Mouse (Mus musculus) neural tube, embryonic 14.5 days (tissue): Measurements from ENCODE around the gene Nufip2. TPM values are rescaled to one million over a fixed set of nuclear protein-coding genes. Genes with fewer than 3 reads are reported as not detected.

ENCODE experiments used
- ATAC-seq: fragments of 200-750 bp; cut with Nextera tagmentation; 2 replicates; pipeline ENCODE4 v1.8.0; 2017; ENCODE audit warnings: low read depth, mild to moderate bottlenecking, moderate TSS enrichment, moderate library complexity
- H3K27ac ChIP-seq: fragments of 300-500 bp; sonication (generic); 2 replicates; pipeline ENCODE4 v1.5.1; 2014; ENCODE audit warnings: low read depth, mild to moderate bottlenecking, control low read depth, low read length, moderate library complexity, mixed read lengths
- H3K27me3 ChIP-seq: fragments of 300-500 bp; sonication (generic); 2 replicates; pipeline ENCODE4 v1.6.1; 2014; ENCODE audit warnings: low read length; ENCODE audit not compliant: control insufficient read depth, insufficient read depth
- H3K36me3 ChIP-seq: fragments of 300-500 bp; sonication (generic); 2 replicates; pipeline ENCODE4 v1.6.1; 2014; ENCODE audit warnings: low read length, mixed read lengths; ENCODE audit not compliant: control insufficient read depth, insufficient read depth
- H3K4me1 ChIP-seq: fragments of 300-500 bp; sonication (generic); 2 replicates; pipeline ENCODE4 v1.6.1; 2014; ENCODE audit warnings: low read length; ENCODE audit not compliant: control insufficient read depth, insufficient read depth
- H3K4me2 ChIP-seq: fragments of 300-500 bp; sonication (generic); 2 replicates; pipeline ENCODE4 v1.6.1; 2014; ENCODE audit warnings: mild to moderate bottlenecking, low read depth, low read length, control low read depth
- H3K4me3 ChIP-seq: fragments of 300-500 bp; sonication (generic); 2 replicates; pipeline ENCODE4 v1.5.1; 2014; ENCODE audit warnings: low read depth, low read length, control low read depth, mixed read lengths
- H3K9ac ChIP-seq: fragments of 300-500 bp; sonication (generic); replicated peaks from 2 replicates; pipeline ENCODE4 v1.6.1; 2014; ENCODE audit warnings: low read depth, mild to moderate bottlenecking, control low read depth, low read length, mixed read lengths
- H3K9me3 ChIP-seq: fragments of 300-500 bp; sonication (generic); 2 replicates; pipeline ENCODE4 v1.6.1; 2016; ENCODE audit warnings: low read length; ENCODE audit not compliant: control insufficient read depth
- WGBS: fragments of 180-500 bp; shearing (Covaris S2); extraction: QIAGEN DNeasy Blood & Tissue Kit; methylation state at CpG from one replicate; pipeline ENCODE4 v1.1.7; 2014; 5-methylcytosine and 5-hydroxymethylcytosine counted together
- polyA plus RNA-seq: library from polyadenylated mRNA; unstranded; fragments of >200 nt; fragmentation: Nextera tagmentation; extraction: Ambion mirVana; gene quantifications from 2 replicates; pipeline ENCODE4 v1.2.1, GENCODE M21; 2014

Gene Nufip2
- polyA plus RNA-seq, 1 experiment from 2014 or later: 7.3 TPM

- no peak overlapping the region for H3K9ac ChIP-seq
- H3K27ac ChIP-seq: no peak overlapping the region
- peaks cover 16% of the 10 kb centered on the region for H3K4me1 ChIP-seq
- no peak overlapping the region for H3K4me2 ChIP-seq
- ATAC-seq: no peak
- H3K9me3 ChIP-seq: no peaks in the 10 kb centered on the region
- H3K27me3 ChIP-seq: no peaks in the 10 kb centered on the region
- H3K4me3 ChIP-seq: no peak overlapping the region
- WGBS: 88% methylated on average over 4 of the region's 4 CpGs
- H3K36me3 ChIP-seq: no peaks in the 10 kb centered on the region
Measured at GRCm38 (mm10) chr11:77760031-77760430, 74.1 kb downstream of the Nufip2 start.

GRCm38 (mm10) chr11:77762783-77763672 lies 77.1 kb downstream of the Nufip2 start, which contains the start of gene Myo18a:
Gene Myo18a, plus strand, starts transcription at chr11:77763246.
- peak; percentile 87 for ATAC-seq
- Histone ChIP-seq H3K27ac (peak within 1 kb of the TSS; percentile 93), H3K4me3 (peak within 1 kb of the TSS; percentile 98), H3K4me2 (peak within 1 kb of the TSS; percentile 92), H3K36me3 (no peaks in the 10 kb centered on the region), H3K27me3 (no peaks in the 10 kb centered on the region), H3K9ac (peak within 1 kb of the TSS; percentile 98), H3K4me1 (peaks cover 35% of the 10 kb centered on the region), H3K9me3 (no peaks in the 10 kb centered on the region)
- 2% methylated on average over 75 of the region's 79 CpGs for WGBS

GRCm38 (mm10) chr11:77763673-77764340 lies 77.9 kb downstream of the Nufip2 start:
- Histone ChIP-seq H3K27me3 (no peaks in the 10 kb centered on the region), H3K4me1 (peaks cover 35% of the 10 kb centered on the region), H3K9ac (peak overlapping the region; percentile 98), H3K27ac (peak overlapping the region; percentile 93), H3K36me3 (no peaks in the 10 kb centered on the region), H3K4me3 (peak overlapping the region; percentile 98), H3K9me3 (no peaks in the 10 kb centered on the region), H3K4me2 (peak overlapping the region; percentile 92)
- ATAC-seq: peak; percentile 54
- WGBS: 4% methylated on average over 26 of the region's 26 CpGs

GRCm38 (mm10) chr11:77764694-77765458 lies 78.9 kb downstream of the Nufip2 start:
- Histone ChIP-seq H3K4me1 (peaks cover 35% of the 10 kb centered on the region), H3K4me3 (peak overlapping the region; percentile 98), H3K9ac (0 out of 2 replicates have a peak overlapping the region, but pooled peaks have one; percentile 98), H3K9me3 (no peaks in the 10 kb centered on the region), H3K4me2 (peak overlapping the region; percentile 92), H3K27me3 (no peaks in the 10 kb centered on the region), H3K36me3 (no peaks in the 10 kb centered on the region), H3K27ac (no peak overlapping the region)
- ATAC-seq: no peak
- whole genome bisulfite sequencing: 48% methylated on average over 9 of the region's 9 CpGs

- H3K27ac ChIP-seq: no peak overlapping the region
- H3K36me3 ChIP-seq: no peaks in the 10 kb centered on the region
- H3K9me3 ChIP-seq: no peaks in the 10 kb centered on the region
- H3K9ac ChIP-seq: 0 out of 2 replicates have a peak overlapping the region, but pooled peaks have one; percentile 7
- H3K4me3 ChIP-seq: no peak overlapping the region
- WGBS: 43% methylated on average over 4 of the region's 4 CpGs
- H3K27me3 ChIP-seq: no peaks in the 10 kb centered on the region
- H3K4me1 ChIP-seq: peaks cover 35% of the 10 kb centered on the region
- ATAC-seq: no peak
- peak overlapping the region; percentile 92; the same call in 1 of the 2 replicates for H3K4me2 ChIP-seq
Measured at GRCm38 (mm10) chr11:77765459-77765777, 79.5 kb downstream of the Nufip2 start.

- H3K4me3 ChIP-seq: peak overlapping the region; percentile 28
- peaks cover 35% of the 10 kb centered on the region for H3K4me1 ChIP-seq
- peak; percentile 19; the same call in 1 of the 2 replicates for ATAC-seq
- no peaks in the 10 kb centered on the region for H3K27me3 ChIP-seq
- no peaks in the 10 kb centered on the region for H3K36me3 ChIP-seq
- peak overlapping the region; percentile 48 for H3K9ac ChIP-seq
- whole genome bisulfite sequencing: 2% methylated on average over 35 of the region's 35 CpGs
- no peaks in the 10 kb centered on the region for H3K9me3 ChIP-seq
- H3K27ac ChIP-seq: peak overlapping the region; percentile 35; the same call in 1 of the 2 replicates
- peak overlapping the region; percentile 72 for H3K4me2 ChIP-seq
Measured at GRCm38 (mm10) chr11:77766351-77767001, 80.5 kb downstream of the Nufip2 start.

GRCm38 (mm10) chr11:77769496-77769895 lies 83.5 kb downstream of the Nufip2 start:
- H3K4me3 ChIP-seq: no peak overlapping the region
- no peaks in the 10 kb centered on the region for H3K9me3 ChIP-seq
- H3K4me1 ChIP-seq: peaks cover 24% of the 10 kb centered on the region
- no peak overlapping the region for H3K4me2 ChIP-seq
- no peaks in the 10 kb centered on the region for H3K36me3 ChIP-seq
- H3K27ac ChIP-seq: no peak overlapping the region
- no peaks in the 10 kb centered on the region for H3K27me3 ChIP-seq
- WGBS: 77% methylated on average over 4 of the region's 4 CpGs
- ATAC-seq: no peak
- no peak overlapping the region for H3K9ac ChIP-seq

GRCm38 (mm10) chr11:77770346-77770745 lies 84.4 kb downstream of the Nufip2 start:
- ATAC-seq: no peak
- Histone ChIP-seq H3K4me1 (peaks cover 15% of the 10 kb centered on the region), H3K27me3 (no peaks in the 10 kb centered on the region), H3K9me3 (no peaks in the 10 kb centered on the region), H3K4me3 (no peak overlapping the region), H3K36me3 (no peaks in the 10 kb centered on the region), H3K27ac (no peak overlapping the region), H3K9ac (no peak overlapping the region), H3K4me2 (no peak overlapping the region)
- whole genome bisulfite sequencing: 82% methylated on average over 8 of the region's 8 CpGs
